Mouse (Mus musculus) lung, adult 18-20 months (tissue): Measurements from ENCODE around the gene Gnai2.
"Not testable (repeated sequence)": the region's sequence is repeated elsewhere in the genome, so short reads cannot be mapped to it uniquely, and the experiment has no call there.

Source experiments
- DNase-seq, 2 experiments: peaks; one replicate each; pipeline ENCODE4 v3.0.0; 2022; ENCODE audit warnings: mixed read lengths in 2 of 2

The Gnai2 gene

DNA sequence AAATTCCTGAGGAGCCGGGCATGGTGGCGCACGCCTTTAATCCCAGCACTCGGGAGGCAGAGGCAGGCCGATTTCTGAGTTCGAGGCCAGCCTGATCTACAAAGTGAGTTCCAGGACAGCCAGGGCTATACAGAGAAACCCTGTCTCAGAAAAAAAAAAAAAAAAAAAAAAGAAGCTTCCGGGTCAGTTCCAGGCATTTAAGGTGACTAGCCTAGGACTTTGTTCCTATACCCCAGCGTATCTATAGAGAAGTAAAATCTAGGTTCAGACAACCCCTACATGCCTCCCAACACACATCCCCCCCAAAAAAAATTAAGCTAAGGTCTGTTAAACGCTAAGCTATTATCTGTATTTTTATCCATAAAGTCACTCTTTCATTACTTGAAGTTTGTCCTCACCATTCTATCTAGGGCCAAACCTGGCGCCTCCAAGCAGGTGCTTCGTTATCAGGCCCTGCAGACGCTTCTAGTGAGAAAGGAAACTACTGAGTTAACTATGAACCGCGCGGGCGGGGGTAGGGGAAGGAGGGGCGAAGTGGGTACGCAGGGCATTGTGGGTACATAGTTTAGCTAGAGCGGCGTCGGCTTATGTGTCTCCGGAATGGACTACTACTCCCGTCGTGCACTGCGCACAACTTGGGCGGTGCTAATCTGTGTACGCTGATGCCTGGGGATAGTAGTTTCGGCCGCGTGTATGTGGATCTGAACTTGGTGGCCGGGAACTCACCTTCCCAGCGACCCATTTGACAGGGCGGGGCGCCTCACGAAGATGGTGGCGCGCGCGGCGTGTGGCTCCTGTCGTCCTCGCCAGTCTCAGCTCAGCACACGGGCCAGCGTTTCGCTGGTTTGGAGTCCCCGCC is 48.0 kb downstream of the Gnai2 start, which contains the start of gene Ifrd2:
Gene Ifrd2 (plus strand): TSS at position 669 of the 859 bp plus-strand sequence.
- DNase-seq, result peak; percentile 99

DNA sequence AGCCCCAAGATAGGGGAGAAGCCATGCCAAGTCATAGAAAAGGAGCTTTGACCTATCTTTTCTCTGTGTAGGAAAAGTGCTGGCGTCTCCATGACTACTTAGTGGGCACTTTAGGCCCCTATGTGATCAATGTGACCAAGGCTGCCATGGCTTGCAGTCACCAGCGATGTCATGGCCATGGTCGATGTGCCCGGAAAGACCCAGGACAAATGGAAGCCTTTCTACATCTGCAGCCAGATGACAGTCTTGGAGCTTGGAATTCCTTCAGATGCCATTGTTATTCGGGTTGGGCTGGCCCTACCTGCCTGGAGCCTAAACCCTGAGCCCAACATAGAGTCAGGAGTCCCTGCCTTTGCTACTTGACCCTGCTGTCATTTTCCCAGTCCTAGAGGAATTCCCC is 48.7 kb downstream of the Gnai2 start:
- DNase-seq, result no peak

DNA sequence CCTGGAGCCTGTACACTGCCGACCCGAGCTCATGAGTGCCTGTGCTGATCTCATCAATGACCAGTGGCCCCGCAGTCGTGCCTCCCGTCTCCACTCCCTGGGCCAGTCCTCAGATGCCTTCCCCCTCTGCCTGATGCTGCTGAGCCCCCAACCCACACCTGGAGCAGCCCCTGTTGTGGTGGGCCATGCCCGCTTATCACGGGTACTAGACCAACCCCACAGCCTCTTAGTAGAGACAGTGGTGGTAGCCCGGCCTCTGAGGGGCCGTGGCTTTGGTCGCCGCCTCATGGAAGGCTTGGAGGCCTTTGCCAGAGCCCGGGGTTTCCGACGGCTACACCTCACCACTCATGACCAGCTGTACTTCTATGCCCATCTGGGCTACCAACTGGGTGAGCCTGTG is 52.0 kb downstream of the Gnai2 start:
- no peak for DNase-seq

DNA sequence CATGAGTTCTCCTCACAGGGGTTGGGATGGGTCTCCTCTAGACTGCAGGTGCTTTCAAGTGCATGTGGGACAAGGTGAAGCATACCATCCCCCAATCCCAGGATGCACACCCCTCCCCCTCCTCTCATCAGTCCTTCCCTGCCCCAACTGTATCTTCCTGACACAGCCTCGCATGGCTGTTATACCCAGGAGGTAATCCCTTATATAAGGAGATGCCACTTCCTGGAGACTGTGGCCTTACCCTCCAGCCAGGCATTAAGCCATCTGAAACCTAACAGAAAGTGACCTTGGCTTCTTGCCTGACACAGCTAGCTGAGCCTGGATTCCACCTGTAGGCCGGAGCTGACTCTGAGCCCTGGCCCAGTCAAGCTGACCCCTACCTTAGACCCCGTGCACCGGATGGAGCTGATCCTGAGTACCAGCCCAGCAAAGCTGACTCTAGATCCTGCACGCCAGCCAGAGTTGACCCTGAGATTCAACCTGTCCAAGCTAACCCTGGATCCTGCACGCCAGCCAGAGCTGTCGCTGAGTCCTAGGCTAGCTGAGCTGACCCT is 52.6 kb downstream of the Gnai2 start:
- DNase-seq, result no peak

DNA sequence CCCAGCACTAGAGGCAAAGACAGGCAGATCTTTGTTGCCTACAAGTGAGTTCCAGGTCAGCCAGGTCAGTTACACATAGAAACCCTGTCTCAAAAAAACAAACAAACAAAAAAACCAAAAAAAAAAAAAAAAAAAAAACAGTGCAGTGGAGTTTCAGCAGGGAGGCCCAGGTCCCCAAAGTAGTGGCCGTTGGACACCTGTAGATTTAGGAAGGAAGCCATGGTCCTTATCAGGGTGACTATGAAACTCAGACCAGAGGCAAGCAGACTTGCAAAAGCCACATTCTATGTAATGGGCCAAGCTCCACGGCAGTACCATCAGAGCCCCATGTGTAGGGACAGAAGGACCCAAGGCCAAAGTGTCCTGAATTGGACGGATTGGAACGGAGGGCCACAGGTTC is 53.6 kb downstream of the Gnai2 start:
- no peak for DNase-seq

DNA sequence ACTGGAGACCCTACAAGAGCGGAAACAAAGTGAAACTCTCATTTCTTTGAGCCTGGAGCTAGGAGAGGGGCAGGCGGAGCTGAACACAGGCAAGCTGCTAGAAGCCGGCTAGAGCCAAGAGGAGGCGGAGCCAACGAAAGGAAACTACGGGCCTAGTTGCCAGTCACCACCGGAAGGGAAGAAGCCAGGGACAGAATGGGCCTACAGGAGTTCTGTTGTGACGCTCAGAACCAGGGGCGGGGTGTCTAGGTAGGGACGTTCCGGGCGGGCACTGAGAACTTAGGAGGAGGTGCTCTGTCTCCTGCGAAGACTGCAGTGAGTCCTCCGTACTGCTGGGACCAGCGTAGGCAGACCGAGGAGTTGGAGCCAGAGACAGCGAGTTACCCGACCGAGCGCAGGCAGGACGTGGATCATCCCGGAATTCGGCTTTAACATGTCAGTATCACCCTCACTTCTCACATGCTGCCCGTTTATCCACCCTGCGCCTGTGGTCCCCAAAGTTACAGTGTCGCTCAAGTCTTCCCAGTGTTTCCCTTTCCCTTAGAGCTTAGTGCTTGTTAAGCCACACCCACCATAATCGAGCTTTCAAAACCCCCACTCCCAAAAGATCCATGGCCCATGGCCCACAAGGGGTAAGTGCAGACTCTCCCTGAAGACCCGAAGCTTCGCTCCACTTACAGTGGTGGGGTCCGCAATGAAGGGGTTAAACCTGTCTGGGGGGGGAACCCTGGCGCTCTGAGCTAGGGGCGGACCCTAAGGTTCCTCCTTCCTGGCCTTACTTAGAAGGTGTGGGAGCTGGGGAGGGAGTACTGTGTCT is 54.5 kb downstream of the Gnai2 start, which contains the start of gene Hyal3:
Gene Hyal3 (plus strand): TSS at position 318 of the 817 bp plus-strand sequence.
- peak; percentile 95 to 97 for DNase-seq

DNA sequence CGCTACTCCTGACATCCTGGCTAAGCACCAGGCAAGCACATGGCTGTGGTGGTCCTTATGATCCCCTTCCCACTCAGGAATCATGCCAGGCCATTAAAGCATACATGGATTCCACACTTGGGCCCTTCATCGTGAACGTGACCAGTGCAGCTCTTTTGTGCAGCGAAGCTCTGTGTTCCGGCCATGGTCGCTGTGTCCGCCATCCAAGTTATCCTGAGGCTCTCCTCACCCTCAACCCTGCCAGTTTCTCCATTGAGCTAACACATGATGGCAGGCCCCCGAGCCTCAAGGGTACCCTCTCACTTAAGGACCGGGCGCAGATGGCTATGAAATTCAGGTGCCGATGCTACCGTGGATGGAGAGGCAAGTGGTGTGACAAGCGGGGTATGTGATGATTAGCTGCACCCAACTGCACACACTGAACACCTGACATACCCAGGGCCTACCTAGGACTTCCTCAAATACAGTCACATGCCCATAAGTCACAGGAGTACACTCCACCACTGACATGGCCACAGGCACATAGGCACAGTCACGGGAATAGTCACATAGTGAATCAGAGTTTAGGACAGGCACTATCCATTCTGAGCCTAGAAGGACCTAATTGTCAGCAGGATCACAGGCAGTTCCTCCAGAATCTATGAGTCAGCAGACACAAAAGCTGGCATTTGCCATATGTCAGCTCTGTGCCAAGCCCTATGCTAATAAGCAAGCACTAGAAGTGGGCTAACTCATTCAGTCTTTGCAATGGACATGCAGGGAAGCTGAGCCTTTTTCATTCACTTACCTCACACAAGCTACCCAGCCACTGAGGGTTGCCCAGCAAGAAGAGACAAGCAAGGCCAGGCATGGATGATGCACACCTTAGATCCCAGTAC is 55.9 kb downstream of the Gnai2 start:
- DNase-seq, result no peak

DNA sequence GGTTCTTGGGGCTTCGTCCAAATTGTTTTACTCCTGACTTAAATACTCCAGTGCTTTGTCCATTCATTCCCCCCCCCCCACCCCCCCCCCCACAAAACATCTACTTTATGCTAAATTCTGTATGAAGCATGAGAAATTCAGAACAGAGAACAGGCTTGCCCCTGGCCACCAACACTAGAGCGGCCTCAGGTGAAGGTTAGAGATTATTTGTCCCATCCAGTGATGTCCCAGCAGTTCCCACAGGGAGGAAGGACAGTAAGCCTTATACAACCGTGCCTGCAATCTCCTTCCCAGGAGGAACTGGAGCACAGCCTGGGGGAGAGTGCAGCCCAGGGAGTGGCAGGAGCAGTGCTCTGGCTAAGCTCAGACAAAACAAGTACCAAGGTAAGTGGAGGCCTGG is 56.6 kb downstream of the Gnai2 start, which contains the start of gene Naa80:
Gene Naa80 (plus strand): TSS at position 301 of the 400 bp plus-strand sequence.
- no peak for DNase-seq

DNA sequence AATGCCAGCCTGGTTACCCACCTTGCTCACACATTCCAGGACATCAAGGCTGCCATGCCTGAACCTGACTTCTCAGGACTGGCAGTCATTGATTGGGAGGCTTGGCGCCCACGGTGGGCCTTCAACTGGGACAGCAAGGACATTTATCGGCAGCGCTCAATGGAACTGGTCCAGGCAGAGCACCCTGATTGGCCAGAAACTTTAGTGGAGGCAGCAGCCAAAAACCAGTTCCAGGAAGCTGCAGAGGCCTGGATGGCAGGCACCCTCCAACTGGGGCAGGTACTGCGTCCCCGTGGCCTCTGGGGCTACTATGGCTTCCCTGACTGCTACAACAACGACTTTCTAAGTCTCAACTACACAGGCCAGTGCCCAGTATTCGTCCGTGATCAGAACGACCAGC is 57.3 kb downstream of the Gnai2 start:
- no peak for DNase-seq

DNA sequence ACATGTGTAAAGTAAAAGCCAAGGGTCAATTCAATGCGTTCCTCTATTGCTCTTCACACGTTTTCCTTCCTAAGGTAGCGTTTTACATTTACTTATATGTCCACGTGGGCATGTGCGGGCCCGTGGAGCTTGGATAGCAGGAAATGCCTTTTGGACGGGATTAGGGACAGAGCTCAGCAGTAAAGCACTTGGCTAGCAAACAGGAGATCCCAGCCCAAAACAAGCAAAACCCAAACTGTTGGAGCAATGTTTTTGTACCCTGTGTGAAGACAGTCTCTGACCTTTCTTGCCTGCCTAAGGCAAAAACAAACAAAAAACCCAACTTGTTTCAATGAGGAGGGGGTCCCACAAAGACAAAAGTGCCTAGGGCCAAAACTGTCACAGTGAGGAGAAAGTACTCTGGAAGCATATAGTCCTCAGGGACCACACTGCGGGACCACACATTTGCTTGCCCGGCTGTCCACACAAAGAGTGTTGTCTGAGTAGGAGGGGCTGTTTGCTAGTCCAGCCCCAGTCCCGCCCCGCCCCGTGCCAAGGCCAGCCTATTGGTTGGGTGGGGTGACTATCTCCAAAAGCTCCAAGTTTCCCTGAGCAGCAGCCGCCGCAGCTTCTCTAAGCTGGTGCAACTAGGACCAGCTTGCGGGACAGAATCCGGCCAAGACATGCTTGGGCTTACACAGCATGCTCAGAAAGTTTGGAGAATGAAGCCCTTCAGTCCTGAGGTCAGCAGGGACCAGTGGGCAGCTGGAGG is 58.6 kb downstream of the Gnai2 start, which contains the start of gene Hyal1:
Gene Hyal1 (plus strand): TSS at position 571 of the 751 bp plus-strand sequence.
- DNase-seq, result peak; percentile 81 to 90

DNA sequence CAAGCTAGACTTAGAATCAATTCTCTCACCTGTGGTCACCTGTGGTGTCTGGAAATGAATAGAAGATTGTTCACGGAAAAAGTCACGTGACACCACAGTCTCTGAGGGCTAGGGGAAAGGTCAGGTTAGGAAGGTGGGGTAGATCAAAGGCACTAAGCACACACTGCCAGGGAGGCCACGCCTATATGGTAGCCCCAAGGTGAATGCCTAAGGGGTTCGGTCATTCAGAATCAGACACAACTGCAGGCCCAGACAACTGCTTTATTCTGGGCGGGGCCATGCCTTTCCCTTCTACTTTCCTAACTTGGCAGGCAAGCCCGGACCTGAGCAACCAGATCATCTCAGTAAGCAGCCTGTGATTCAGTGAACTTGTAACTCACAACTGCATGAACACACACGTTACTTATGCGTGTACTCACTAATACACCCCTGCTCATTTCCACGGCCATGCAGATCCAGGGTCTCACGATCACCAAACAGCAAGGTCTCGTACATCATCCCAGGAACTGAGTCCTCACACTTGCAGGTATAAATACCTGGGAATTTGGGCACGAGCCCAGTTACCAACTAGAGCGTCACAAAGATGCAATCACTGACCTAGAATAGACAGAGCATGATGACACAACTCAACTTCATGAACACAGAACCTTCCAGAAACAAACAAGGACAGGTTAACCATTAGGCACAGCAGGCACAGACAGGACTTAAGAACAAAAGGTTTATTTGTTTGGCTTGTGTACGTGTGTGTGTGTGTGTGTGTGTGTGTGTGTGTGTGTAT is 59.4 kb downstream of the Gnai2 start:
- peak in 1 of 2 experiments; percentile 59 for DNase-seq

DNA sequence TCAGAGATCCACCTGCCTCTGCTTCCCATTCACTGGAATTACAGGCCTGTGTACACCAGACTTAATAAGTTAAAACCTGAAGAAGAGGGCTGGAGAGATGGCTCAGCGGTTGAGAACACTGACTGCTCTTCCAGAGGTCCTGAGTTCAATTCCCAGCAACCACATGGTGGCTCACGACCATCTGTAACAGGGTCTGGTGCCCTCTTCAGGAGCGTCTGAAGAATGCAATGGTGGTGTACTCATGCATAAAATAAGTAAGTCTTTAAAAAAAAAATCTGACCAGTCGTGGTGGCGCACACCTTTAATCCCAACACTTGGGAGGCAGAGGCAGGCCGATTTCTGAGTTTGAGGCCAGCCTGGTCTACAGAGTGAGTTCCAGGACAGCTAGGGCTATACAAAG is 61.4 kb downstream of the Gnai2 start:
- DNase-seq, result not testable (repeated sequence)

DNA sequence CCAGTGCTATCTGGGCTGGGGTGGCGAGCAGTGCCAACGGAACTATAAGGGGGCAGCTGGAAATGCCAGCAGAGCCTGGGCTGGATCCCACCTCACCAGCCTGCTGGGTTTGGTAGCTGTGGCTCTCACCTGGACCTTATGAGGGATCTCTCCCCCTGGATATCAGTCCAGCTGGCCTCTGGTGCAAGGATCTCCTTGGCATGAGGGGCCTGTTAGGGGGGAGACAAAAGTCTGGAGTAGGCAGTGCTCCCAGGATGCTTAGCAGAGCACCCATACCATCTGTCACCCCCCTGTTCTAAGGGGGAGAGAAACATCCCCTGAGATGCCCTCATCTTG is 62.9 kb downstream of the Gnai2 start:
- DNase-seq, result no peak

DNA sequence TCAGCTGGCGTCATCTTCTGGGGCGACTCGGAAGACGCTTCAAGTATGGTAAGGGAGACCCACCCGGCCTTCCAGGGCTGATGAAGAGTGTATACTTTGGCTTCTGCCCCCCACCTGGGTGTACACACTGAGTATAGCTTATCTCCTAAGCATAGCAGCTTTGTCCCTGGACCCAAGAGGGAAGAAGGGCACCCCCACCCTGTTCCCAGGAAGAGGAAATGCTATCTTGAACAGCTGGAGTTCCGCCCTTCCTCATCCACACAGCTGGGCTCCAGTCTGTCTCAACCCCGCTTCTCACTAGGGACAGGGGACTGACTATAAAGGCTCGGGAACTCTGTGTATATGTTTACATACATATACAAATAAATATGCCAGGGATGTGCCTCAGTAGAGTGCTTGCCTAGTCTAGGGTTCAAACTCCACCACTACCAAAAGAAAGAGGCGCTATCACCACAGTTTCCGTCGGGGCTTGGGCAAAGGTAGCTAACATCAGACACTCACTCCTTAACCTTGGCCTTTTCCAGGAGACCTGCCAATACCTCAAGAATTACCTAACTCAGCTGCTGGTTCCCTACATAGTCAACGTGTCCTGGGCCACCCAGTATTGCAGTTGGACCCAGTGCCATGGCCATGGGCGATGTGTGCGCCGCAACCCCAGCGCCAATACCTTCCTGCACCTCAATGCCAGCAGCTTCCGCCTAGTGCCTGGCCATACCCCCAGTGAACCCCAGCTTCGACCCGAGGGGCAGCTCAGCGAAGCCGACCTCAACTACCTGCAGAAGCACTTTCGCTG is 63.4 kb downstream of the Gnai2 start:
- peak; percentile 52 to 74 for DNase-seq

DNA sequence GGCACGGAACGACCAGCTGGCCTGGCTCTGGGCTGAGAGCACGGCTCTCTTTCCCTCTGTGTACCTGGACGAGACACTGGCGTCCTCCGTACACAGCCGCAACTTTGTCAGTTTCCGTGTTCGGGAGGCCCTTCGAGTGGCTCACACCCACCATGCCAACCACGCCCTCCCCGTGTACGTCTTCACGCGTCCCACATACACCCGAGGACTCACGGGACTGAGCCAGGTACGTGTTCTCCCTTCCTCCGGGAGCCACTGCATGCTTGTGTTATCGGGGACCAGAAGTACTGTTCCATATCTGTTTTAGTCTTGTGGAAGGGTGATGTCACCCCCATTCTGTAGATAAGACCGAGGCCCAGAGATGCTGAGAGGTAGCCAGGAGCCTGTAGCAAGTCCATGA is 64.3 kb downstream of the Gnai2 start:
- DNase-seq, result peak in 1 of 2 experiments; percentile 44

DNA sequence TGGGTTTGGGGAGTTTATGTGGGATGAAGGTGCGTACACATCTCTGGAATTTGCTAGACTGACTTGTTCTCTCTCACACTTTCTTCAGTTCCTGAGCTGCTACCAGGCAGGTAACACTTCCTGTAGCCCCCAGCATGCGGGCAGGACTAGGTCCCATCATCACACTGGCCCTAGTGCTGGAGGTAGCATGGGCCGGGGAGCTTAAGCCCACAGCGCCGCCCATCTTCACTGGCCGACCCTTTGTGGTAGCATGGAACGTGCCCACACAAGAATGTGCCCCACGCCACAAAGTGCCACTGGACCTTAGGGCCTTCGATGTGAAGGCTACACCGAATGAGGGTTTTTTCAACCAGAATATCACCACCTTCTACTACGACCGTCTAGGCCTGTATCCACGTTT is 65.2 kb downstream of the Gnai2 start:
- no peak for DNase-seq

DNA sequence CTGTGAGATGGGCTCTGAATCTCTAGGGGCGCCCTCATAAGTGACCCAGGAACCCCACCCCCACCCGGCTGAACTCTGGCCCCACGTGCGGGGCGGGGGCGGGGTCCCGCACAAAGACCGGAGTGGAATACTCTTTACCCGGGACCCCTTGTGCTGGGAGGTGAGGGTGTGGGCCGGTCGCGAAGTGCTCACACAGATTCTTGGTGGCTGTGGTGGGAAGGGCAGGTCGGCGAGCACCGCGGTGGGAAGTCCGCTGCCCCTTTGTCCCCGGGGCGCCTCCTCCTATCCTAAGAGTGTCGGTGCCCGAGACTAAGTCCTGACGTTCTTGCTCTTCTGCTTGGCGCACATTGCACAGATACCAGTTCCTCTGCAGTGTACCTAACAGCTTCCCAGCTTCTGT is 65.9 kb downstream of the Gnai2 start:
- no peak for DNase-seq

DNA sequence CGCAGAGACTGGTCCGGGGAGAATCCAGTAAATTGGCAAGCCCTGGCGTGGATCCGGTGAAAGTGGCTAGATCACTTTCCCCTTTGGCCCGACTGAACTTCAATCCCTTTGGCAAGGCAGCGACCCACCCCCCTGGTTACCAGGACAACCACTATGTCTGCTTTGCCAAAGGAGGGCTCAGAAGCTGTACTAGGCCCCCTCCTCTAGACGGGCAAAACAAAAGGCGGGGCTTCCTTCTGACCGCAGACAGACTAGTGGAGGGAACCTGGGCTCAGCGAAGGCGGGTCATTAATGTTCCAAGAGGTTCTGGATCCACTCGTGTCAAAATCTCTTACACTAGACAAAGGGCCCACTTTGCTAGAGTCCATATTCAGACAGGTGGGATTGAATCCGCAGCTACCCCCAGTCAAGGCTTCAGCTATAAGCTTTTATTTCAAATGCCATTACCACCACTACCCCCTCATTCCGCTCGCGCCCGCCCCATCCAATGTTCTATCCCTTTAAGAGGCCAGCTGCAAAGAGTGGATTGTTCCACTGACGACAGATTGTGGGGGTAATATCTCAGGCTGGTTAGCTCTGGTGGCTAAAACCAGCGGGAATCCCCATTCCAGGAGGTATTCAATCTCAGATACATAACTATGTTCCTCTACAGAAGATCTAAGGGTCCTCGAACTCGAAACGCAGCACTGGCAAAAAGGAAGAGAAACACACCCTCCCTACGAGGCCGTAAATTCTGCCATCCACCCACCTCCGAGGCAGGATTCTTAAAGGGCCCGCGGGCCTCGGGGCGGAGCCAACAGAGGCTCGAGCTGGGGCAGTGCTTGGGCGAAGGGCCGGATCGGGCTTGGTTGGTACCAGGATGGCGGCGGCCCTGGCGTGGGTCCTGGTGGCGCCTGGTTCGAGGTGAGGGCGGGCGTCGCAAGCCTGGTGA is 66.6 kb downstream of the Gnai2 start:
- DNase-seq, result peak; percentile 90 to 92
